In the genomic region with DNA sequence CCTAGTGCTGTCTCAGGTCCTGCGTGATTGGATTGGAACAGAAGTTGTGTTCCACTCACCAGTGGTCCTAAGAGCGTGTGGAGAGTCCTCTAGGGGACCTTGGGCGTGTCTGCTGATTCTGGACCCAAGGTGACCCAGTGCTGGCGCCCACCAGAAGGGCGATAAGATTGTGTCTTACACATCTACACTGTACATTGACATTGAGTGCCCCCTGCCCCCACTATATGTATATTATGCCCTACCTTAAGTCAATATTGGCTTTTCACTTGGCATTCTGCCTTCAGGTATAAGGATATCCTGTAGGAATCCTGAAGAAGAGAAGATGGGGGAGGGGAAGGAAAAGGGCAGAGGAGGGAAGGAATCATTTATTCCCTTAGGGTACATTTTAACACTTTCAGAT, we compare ENCODE assay signal across 27 mouse cellular contexts.
"Had no signal": no experiment of that assay in that cellular context is flagged by ENCODE, and none has a peak within 500 bp of the region (broad histone marks: within the 10 kb centered on the region; RNA-seq: fewer than 3 reads in every experiment).

No protein-coding gene starts in this region.

- H3K9ac ChIP-seq: embryonic facial prominence, embryonic 12.5 days; embryonic facial prominence, embryonic 13.5 days; embryonic facial prominence, embryonic 15.5 days; forebrain, embryonic 12.5 days; forebrain, embryonic 13.5 days; forebrain, embryonic 15.5 days; forebrain, postnatal 0 days had no signal

- H3K4me3 ChIP-seq: embryonic facial prominence, embryonic 10.5 days; embryonic facial prominence, embryonic 12.5 days; embryonic facial prominence, embryonic 13.5 days; embryonic facial prominence, embryonic 15.5 days; erythroblast, embryonic 14.5 days; forebrain, embryonic 10.5 days; forebrain, embryonic 12.5 days; forebrain, embryonic 13.5 days; forebrain, embryonic 15.5 days; gastrocnemius, adult 2 months had no signal

- H3K27ac ChIP-seq: embryonic facial prominence, embryonic 10.5 days; embryonic facial prominence, embryonic 12.5 days; embryonic facial prominence, embryonic 13.5 days; embryonic facial prominence, embryonic 15.5 days; forebrain, embryonic 10.5 days; forebrain, embryonic 12.5 days; forebrain, embryonic 13.5 days; forebrain, embryonic 15.5 days; gastrocnemius, adult 2 months had no signal

- DNase-seq: cerebellum, adult 8-10 months; cerebellum, adult 9-10 months; cerebellum, adult 9-11 months; cerebellum, postnatal 10 days; cerebellum, postnatal 14 days; cerebellum, postnatal 25 days; cerebellum, postnatal 36 days; embryo, embryonic 11 days; forebrain, postnatal 0 days; gastrocnemius, adult 2 months; gastrocnemius, postnatal 10 days; gastrocnemius, postnatal 14 days; gastrocnemius, postnatal 25 days; gastrocnemius, postnatal 36 days; heart, adult 11 months; heart, adult 18-20 months had no signal

- H3K4me2 ChIP-seq: embryonic facial prominence, embryonic 12.5 days; embryonic facial prominence, embryonic 13.5 days; embryonic facial prominence, embryonic 15.5 days; forebrain, embryonic 12.5 days; forebrain, embryonic 13.5 days; forebrain, embryonic 15.5 days had no signal

- H3K4me1 ChIP-seq: embryonic facial prominence, embryonic 10.5 days; embryonic facial prominence, embryonic 12.5 days; embryonic facial prominence, embryonic 13.5 days; embryonic facial prominence, embryonic 15.5 days; forebrain, embryonic 10.5 days; forebrain, embryonic 12.5 days; forebrain, embryonic 13.5 days; forebrain, embryonic 15.5 days had no signal

- H3K27me3 ChIP-seq: embryonic facial prominence, embryonic 12.5 days; embryonic facial prominence, embryonic 13.5 days; embryonic facial prominence, embryonic 15.5 days; forebrain, embryonic 12.5 days; forebrain, embryonic 13.5 days; forebrain, embryonic 15.5 days had no signal

- ATAC-seq: forebrain, embryonic 13.5 days; forebrain, embryonic 14.5 days; forebrain, embryonic 15.5 days; forebrain, embryonic 16.5 days; forebrain, postnatal 0 days had no signal

- H3K36me3 ChIP-seq: embryonic facial prominence, embryonic 10.5 days; embryonic facial prominence, embryonic 12.5 days; embryonic facial prominence, embryonic 13.5 days; embryonic facial prominence, embryonic 15.5 days; forebrain, embryonic 10.5 days; forebrain, embryonic 12.5 days; forebrain, embryonic 15.5 days had no signal

- H3K9me3 ChIP-seq: embryonic facial prominence, embryonic 10.5 days; embryonic facial prominence, embryonic 12.5 days; embryonic facial prominence, embryonic 13.5 days; embryonic facial prominence, embryonic 15.5 days; forebrain, embryonic 10.5 days; forebrain, embryonic 12.5 days; forebrain, embryonic 13.5 days; forebrain, embryonic 15.5 days had no signal
